Mouse (Mus musculus): Measurements from ENCODE around the gene Sugct. TPM values are rescaled to one million over a fixed set of nuclear protein-coding genes. Genes with fewer than 3 reads are reported as not detected.

The Sugct gene
- polyA plus RNA-seq, 1 experiment from 2014 or later = 3.5 TPM

DNA sequence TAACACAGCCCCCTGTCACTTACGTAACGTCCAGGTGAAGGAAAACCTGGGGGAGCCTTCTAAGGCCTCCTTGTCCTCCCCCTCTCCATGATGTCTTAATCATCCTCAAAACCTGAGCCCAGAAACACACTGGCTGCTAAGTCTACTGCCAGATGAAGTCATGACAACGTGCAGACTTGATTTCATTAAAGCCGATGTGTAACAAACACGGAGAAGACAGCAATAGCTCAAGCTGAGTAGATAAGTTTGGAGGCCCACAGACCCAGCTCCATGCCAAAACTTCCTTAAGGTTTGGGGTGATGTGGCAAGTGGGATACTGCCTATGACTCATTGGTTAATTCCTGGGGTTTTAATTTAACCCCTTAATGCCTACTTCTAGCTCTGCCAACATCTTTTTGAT is 726.4 kb downstream of the Sugct start:
- 90% methylated on average over 5 of the region's 5 CpGs for WGBS
- Histone ChIP-seq H3K9ac (no peak overlapping the region), H3K4me2 (no peak overlapping the region), H3K4me1 (replicated peaks) (no peaks in the 10 kb centered on the region), H3K4me3 (no peak overlapping the region), H3K27me3 (no peaks in the 10 kb centered on the region), H3K36me3 (no peaks in the 10 kb centered on the region), H3K27ac (no peak overlapping the region), H3K9me3 (no peaks in the 10 kb centered on the region)
- no peak for ATAC-seq (ENCODE audit: low FRiP score)

GRCm38 (mm10) chr13:16964823-16965475 is 730.4 kb downstream of the Sugct start:
- WGBS = 82% methylated on average over 4 of the region's 4 CpGs
- H3K27me3 ChIP-seq = no peaks in the 10 kb centered on the region

GRCm38 (mm10) chr13:16952045-16952444 is 743.3 kb downstream of the Sugct start:
- no peaks in the 10 kb centered on the region for H3K27me3 ChIP-seq
- H3K4me3 ChIP-seq = no peak overlapping the region
- H3K4me2 ChIP-seq = no peak overlapping the region
- H3K4me1 ChIP-seq (replicated peaks) = no peaks in the 10 kb centered on the region
- H3K36me3 ChIP-seq = no peaks in the 10 kb centered on the region
- no peak overlapping the region for H3K9ac ChIP-seq
- H3K9me3 ChIP-seq = no peaks in the 10 kb centered on the region
- no peak for ATAC-seq (ENCODE audit: low FRiP score)
- H3K27ac ChIP-seq = no peak overlapping the region
- WGBS = 77% methylated on average over 4 of the region's 4 CpGs

More at GRCm38 (mm10) chr13:16964823-16965475, 730.4 kb downstream of the Sugct start:
- H3K4me1 ChIP-seq (replicated peaks) = no peaks in the 10 kb centered on the region
- no peaks in the 10 kb centered on the region for H3K9me3 ChIP-seq
- H3K9ac ChIP-seq = no peak overlapping the region
- no peak overlapping the region for H3K27ac ChIP-seq
- H3K4me3 ChIP-seq = no peak overlapping the region
- no peaks in the 10 kb centered on the region for H3K36me3 ChIP-seq
- no peak overlapping the region for H3K4me2 ChIP-seq
- ATAC-seq (ENCODE audit: low FRiP score) = no peak

DNA sequence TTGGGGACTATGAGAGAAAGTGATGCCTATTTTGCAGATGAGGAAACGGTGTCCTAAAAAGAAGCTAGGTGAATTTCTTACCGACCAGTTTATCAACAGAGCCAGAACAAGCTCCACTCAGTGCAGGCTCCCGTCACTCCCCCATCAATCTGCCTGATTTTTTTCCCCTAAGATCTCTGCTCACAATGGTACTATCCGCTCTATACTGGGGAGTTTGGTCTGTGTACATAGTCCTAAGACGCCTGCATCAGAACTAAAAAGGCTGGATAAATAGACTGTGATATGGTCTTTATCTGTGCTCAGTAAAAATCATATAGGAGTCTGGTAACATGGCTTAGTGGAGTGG is 755.9 kb downstream of the Sugct start:
- Histone ChIP-seq H3K9me3 (no peaks in the 10 kb centered on the region), H3K4me1 (replicated peaks) (no peaks in the 10 kb centered on the region), H3K9ac (no peak overlapping the region), H3K4me3 (no peak overlapping the region), H3K27me3 (no peaks in the 10 kb centered on the region), H3K36me3 (no peaks in the 10 kb centered on the region), H3K4me2 (no peak overlapping the region), H3K27ac (no peak overlapping the region)
- WGBS = 90% methylated on average over 5 of the region's 5 CpGs
- ATAC-seq (ENCODE audit: low FRiP score) = no peak

DNA sequence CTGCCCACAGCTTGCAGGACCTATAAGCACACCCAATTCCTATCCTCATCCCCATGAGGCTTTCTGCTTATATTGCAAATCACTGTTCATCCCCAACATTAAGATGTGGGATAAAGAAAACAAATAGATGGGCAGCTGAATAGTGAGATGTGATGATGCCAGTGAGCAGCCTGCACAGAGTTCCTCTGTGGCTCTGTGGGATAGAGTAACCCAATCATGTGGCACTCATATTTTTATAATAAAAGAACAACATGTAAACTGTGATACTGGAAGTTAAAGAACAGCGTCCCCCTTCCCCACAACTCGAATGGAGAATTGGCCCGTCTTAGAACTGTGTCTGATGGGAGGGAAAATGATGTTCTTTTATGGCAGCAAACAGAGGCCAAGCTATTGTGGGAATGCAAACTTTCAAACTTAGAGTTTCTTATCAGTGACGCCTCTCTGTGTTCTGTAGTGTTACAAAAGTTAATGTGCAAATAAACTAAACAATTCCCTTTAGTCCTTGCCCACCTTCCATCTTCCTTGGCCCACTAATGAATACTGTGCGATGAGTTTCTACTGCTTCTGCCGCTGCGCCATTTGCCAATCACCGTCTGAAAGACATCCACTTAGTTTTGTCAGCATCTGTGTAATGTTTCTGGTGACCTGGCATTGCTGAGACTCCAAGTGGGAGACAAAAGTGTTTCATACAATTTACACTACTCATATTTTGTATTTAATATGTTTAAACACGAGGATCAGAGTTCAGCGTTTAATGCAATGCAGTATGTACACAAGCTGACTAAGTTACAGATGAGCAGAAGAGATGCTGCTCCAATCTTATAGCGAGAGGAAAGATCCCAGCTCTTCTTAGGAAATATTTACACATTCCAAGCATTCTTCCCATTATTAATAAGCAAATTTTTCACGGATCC is 756.5 kb downstream of the Sugct start:
- Histone ChIP-seq H3K9ac (no peak overlapping the region), H3K27ac (no peak overlapping the region), H3K4me3 (no peak overlapping the region), H3K27me3 (no peaks in the 10 kb centered on the region), H3K4me2 (no peak overlapping the region), H3K9me3 (no peaks in the 10 kb centered on the region), H3K4me1 (replicated peaks) (no peaks in the 10 kb centered on the region), H3K36me3 (no peaks in the 10 kb centered on the region)
- WGBS = 90% methylated on average over 12 of the region's 12 CpGs
- ATAC-seq (ENCODE audit: low FRiP score) = no peak

- H3K9ac ChIP-seq = no peak overlapping the region
- no peak overlapping the region for H3K27ac ChIP-seq
- WGBS = 84% methylated on average over 11 of the region's 11 CpGs
- H3K36me3 ChIP-seq = no peaks in the 10 kb centered on the region
- H3K4me1 ChIP-seq (replicated peaks) = no peaks in the 10 kb centered on the region
- no peak overlapping the region for H3K4me3 ChIP-seq
- no peaks in the 10 kb centered on the region for H3K9me3 ChIP-seq
- no peak for ATAC-seq (ENCODE audit: low FRiP score)
- H3K27me3 ChIP-seq = no peaks in the 10 kb centered on the region
- no peak overlapping the region for H3K4me2 ChIP-seq
Observed at GRCm38 (mm10) chr13:16937422-16938202, 757.7 kb downstream of the Sugct start.

DNA sequence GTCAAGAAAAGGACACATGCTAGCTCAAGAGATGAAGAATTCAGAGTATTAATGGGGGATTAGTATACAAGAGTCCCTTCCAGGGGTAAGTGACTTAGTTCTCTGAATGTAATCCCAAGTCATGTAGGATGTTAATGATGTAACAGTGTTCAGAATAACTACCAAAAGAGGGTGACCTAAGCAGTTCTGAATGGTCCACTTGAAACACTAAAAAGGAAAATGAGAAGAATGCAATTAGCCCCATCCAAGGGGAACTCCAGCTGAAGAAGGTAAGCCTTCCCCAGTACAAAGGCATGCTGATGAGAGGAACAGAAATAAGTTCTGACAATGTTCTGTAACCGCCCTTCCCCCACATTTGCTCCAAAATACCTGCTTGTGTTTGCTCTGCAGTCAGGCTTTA is 760.3 kb downstream of the Sugct start:
- Histone ChIP-seq H3K4me2 (no peak overlapping the region), H3K9me3 (no peaks in the 10 kb centered on the region), H3K27me3 (no peaks in the 10 kb centered on the region), H3K4me1 (replicated peaks) (no peaks in the 10 kb centered on the region), H3K4me3 (no peak overlapping the region), H3K36me3 (no peaks in the 10 kb centered on the region), H3K27ac (no peak overlapping the region), H3K9ac (no peak overlapping the region)
- WGBS = 78% methylated on average over 1 of the region's 1 CpGs
- ATAC-seq (ENCODE audit: low FRiP score) = no peak

- Histone ChIP-seq H3K9ac (no peak overlapping the region), H3K4me2 (no peak overlapping the region), H3K9me3 (no peaks in the 10 kb centered on the region), H3K4me1 (replicated peaks) (no peaks in the 10 kb centered on the region), H3K27ac (no peak overlapping the region), H3K36me3 (no peaks in the 10 kb centered on the region), H3K27me3 (no peaks in the 10 kb centered on the region), H3K4me3 (no peak overlapping the region)
- ATAC-seq (ENCODE audit: low FRiP score) = no peak
- 89% methylated on average over 4 of the region's 4 CpGs for WGBS
Observed at GRCm38 (mm10) chr13:16933600-16933999, 761.8 kb downstream of the Sugct start.

DNA sequence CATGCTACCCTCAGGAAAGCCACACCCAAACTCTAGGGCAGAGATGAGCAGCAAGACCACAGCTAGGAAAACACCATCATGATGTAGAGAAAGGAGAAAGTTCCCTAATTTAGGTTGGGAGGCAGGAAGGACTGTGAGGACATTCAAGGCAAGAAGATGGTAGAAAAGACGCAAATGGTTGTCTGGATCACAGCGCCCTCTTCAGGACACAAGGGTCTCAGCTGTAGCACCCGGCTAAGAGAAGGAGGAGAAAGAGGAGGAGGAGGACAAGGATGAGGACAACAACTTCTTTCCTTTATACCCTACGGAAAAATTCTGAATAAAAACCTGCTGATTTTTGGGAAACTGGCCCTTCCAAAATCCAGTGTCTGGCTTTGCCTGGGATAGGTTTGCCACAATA is 774.0 kb downstream of the Sugct start:
- Histone ChIP-seq H3K9me3 (no peaks in the 10 kb centered on the region), H3K9ac (no peak overlapping the region), H3K4me2 (no peak overlapping the region), H3K27ac (no peak overlapping the region), H3K36me3 (no peaks in the 10 kb centered on the region), H3K4me3 (no peak overlapping the region), H3K27me3 (no peaks in the 10 kb centered on the region), H3K4me1 (replicated peaks) (no peaks in the 10 kb centered on the region)
- WGBS = 41% methylated on average over 4 of the region's 4 CpGs
- ATAC-seq (ENCODE audit: low FRiP score) = no peak

- no peaks in the 10 kb centered on the region for H3K9me3 ChIP-seq
- no peak overlapping the region for H3K9ac ChIP-seq
- H3K27ac ChIP-seq = no peak overlapping the region
- no peak for ATAC-seq (ENCODE audit: low FRiP score)
- no peaks in the 10 kb centered on the region for H3K4me1 ChIP-seq (replicated peaks)
- no peak overlapping the region for H3K4me3 ChIP-seq
- H3K4me2 ChIP-seq = no peak overlapping the region
- H3K27me3 ChIP-seq = no peaks in the 10 kb centered on the region
- H3K36me3 ChIP-seq = no peaks in the 10 kb centered on the region
Observed at GRCm38 (mm10) chr13:16915697-16916096, 779.7 kb downstream of the Sugct start.

DNA sequence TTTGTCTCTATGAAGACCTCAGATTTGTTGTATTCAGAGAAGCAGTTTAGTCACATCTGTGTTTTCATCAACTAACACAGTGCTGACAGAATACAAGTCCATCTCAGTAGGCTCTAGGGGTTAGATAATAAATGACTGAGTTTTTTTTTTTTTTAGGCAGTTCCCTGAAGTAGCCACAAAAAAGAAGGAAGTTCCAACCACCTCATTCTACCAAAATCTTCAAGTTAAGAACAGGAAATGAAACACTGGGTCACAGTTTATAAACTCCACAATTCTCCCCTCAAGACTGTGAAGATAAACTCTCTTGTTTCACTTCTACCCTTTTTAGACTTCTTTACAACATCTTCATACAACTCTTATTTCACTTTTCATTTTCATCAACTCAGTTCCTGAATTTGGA is 783.1 kb downstream of the Sugct start:
- Histone ChIP-seq H3K36me3 (no peaks in the 10 kb centered on the region), H3K4me2 (no peak overlapping the region), H3K27me3 (no peaks in the 10 kb centered on the region), H3K9me3 (no peaks in the 10 kb centered on the region), H3K4me3 (no peak overlapping the region), H3K9ac (no peak overlapping the region), H3K4me1 (replicated peaks) (no peaks in the 10 kb centered on the region), H3K27ac (no peak overlapping the region)
- ATAC-seq (ENCODE audit: low FRiP score) = no peak

GRCm38 (mm10) chr13:16906974-16907373 is 788.4 kb downstream of the Sugct start:
- no peak for ATAC-seq (ENCODE audit: low FRiP score)
- Histone ChIP-seq H3K4me3 (no peak overlapping the region), H3K9me3 (no peaks in the 10 kb centered on the region), H3K4me1 (replicated peaks) (no peaks in the 10 kb centered on the region), H3K27ac (no peak overlapping the region), H3K9ac (no peak overlapping the region), H3K4me2 (no peak overlapping the region), H3K27me3 (no peaks in the 10 kb centered on the region), H3K36me3 (no peaks in the 10 kb centered on the region)
- WGBS = 98% methylated on average over 1 of the region's 1 CpGs
